Mouse (Mus musculus): ENCODE measurements around the gene Lrp1. TPM values are rescaled to one million over a fixed set of nuclear protein-coding genes. Genes with fewer than 3 reads are reported as not detected.

Lrp1 gene
- total RNA-seq, 4 experiments from 2014 or later: 25.5 to 45.5 (median 36.3) TPM

GRCm38 (mm10) chr10:127652906-127653638 is 32.1 kb upstream of the Lrp1 start:
- no peak for DNase-seq (ENCODE audit: low spot score in 2 of 2)

- no peak for DNase-seq (ENCODE audit: low spot score in 2 of 2)
Observed at GRCm38 (mm10) chr10:127645791-127646190, 24.8 kb upstream of the Lrp1 start.

- DNase-seq (ENCODE audit: low spot score in 2 of 2): peak; percentile 74 to 78
Observed at GRCm38 (mm10) chr10:127643553-127644238, 22.7 kb upstream of the Lrp1 start.

- DNase-seq (ENCODE audit: low spot score in 2 of 2): peak; percentile 69 to 70
Observed at GRCm38 (mm10) chr10:127642772-127643552, 22.0 kb upstream of the Lrp1 start, which contains the start of gene Stat6. Stat6 (plus strand) TSS chr10:127642986.

- DNase-seq (ENCODE audit: low spot score in 2 of 2): peak; percentile 80 to 83
Observed at GRCm38 (mm10) chr10:127641861-127642771, 21.2 kb upstream of the Lrp1 start.

- DNase-seq (ENCODE audit: low spot score in 2 of 2): no peak
Observed at GRCm38 (mm10) chr10:127640421-127640820, 19.5 kb upstream of the Lrp1 start.

- DNase-seq (ENCODE audit: low spot score in 2 of 2): no peak
Observed at GRCm38 (mm10) chr10:127632668-127633271, 11.8 kb upstream of the Lrp1 start.

GRCm38 (mm10) chr10:127631261-127632214 is 10.6 kb upstream of the Lrp1 start:
- peak in 1 of 2 experiments; percentile 41 for DNase-seq (ENCODE audit: low spot score in 2 of 2)

- no peak for DNase-seq (ENCODE audit: low spot score in 2 of 2)
Observed at GRCm38 (mm10) chr10:127626433-127626832, 5.5 kb upstream of the Lrp1 start.

- no peak for DNase-seq (ENCODE audit: low spot score in 2 of 2)
Observed at GRCm38 (mm10) chr10:127623439-127624216, 2.7 kb upstream of the Lrp1 start.

- DNase-seq (ENCODE audit: low spot score in 2 of 2): no peak
Observed at GRCm38 (mm10) chr10:127622661-127623060, 1.7 kb upstream of the Lrp1 start.

GRCm38 (mm10) chr10:127622057-127622392 is 1.1 kb upstream of the Lrp1 start:
- peak in 1 of 2 experiments; percentile 72 for DNase-seq (ENCODE audit: low spot score in 2 of 2)

- DNase-seq (ENCODE audit: low spot score in 2 of 2): peak; percentile 91 to 93
Observed at GRCm38 (mm10) chr10:127621191-127622056, 476 bp upstream of the Lrp1 start.

GRCm38 (mm10) chr10:127619941-127620405 is 975 bp downstream of the Lrp1 start:
- DNase-seq (ENCODE audit: low spot score in 2 of 2): no peak

- DNase-seq (ENCODE audit: low spot score in 2 of 2): no peak
Observed at GRCm38 (mm10) chr10:127619119-127619721, 1.7 kb downstream of the Lrp1 start.

- DNase-seq (ENCODE audit: low spot score in 2 of 2): no peak
Observed at GRCm38 (mm10) chr10:127618173-127618572, 2.8 kb downstream of the Lrp1 start.

- DNase-seq (ENCODE audit: low spot score in 2 of 2): no peak
Observed at GRCm38 (mm10) chr10:127617294-127617693, 3.7 kb downstream of the Lrp1 start.

Data from gastrocnemius, adult 8-10 months (tissue).